1 mouse cellular context compared by ENCODE assay signal in the genomic region with DNA sequence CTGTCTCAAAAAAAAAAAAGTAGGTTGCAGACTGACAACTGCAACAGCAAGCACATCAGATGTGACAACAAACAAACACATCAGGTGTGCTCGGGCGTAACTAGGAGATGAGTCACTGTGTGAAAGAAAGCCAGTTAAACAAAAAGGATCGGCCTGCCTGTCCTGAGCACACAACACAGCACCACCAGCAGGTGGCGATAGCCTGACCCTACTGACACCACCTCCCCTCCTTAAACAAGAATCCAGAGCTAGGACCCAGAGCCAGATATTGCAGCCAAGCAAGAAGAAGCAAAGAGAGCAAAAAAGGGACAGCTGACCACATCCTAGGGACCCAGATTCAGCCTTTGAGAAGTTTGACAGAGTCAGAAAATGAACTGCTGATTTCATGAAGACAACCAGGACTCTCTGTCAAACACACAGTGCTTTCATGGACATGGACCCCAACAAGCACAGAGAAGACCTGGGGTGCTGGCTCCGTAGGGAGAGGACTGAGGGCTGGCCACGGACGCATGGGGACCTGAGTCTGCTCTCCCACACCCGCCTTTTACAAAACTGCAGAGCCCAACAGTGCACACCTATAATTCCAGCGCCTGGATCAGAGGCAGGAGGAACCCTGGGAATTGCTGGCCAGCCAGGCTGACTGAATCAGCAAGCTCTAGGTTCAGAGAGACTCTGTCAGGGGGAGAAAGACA.
A peak's percentile ranks its signal among the peaks of the same experiment; 100 is the strongest.
TF ChIP-seq lines count a peak whose summit lies in the region.

No protein-coding gene starts in this region.

TF ChIP-seq in CH12.LX, 34 proteins besides CTCF, POLR2A, EP300 and RAD21 (continued from another document):
- TF ChIP-seq ELF1 (IDR thresholded peaks at IDR 0.05; ENCODE audit: low read depth, low read length) (peak; percentile 9; the same call in 1 of the 2 replicates), PAX5 (IDR thresholded peaks at IDR 0.05; ENCODE audit: low read length) (no peak), MAZ (IDR thresholded peaks at IDR 0.05; ENCODE audit: low read depth, low read length) (no peak), TCF12 (IDR thresholded peaks at IDR 0.05; ENCODE audit: low read depth, low read length) (0 out of 2 replicates have a peak, but pooled peaks have one; percentile 25), ETS1 (conservative IDR thresholded peaks at IDR 0.05; ENCODE audit: low read depth, low read length) (no peak), ZMIZ1 (IDR thresholded peaks at IDR 0.05; ENCODE audit: low read depth, low read length) (no peak), CHD2 (IDR thresholded peaks at IDR 0.05; ENCODE audit: low read length) (no peak), TBP (conservative IDR thresholded peaks at IDR 0.05; ENCODE audit: low read depth, low read length) (no peak), NELFE (IDR thresholded peaks at IDR 0.05; ENCODE audit: low read depth, low read length) (peak; percentile 31; the same call in 1 of the 2 replicates), MAFK (IDR thresholded peaks at IDR 0.05; ENCODE audit: insufficient replicate concordance, low read length) (no peak), JUND (conservative IDR thresholded peaks at IDR 0.05; ENCODE audit: low read depth, low read length) (no peak; the same call in 1 of the 2 replicates), MEF2A (IDR thresholded peaks at IDR 0.05; ENCODE audit: borderline replicate concordance, low read depth, low read length) (no peak), CHD1 (IDR thresholded peaks at IDR 0.05; ENCODE audit: low read depth, low read length) (no peak), JUN (IDR thresholded peaks at IDR 0.05; ENCODE audit: insufficient read depth, low read depth, low read length) (no peak), MYC (IDR thresholded peaks at IDR 0.05; ENCODE audit: low read depth, low read length) (no peak; the same call in 1 of the 2 replicates), SMC3 (IDR thresholded peaks at IDR 0.05; ENCODE audit: low read depth, low read length) (peak; percentile 85)
